Mouse (Mus musculus): ENCODE measurements at regions not wholly inside any gene's neighbourhood (a gene's known extent, or its start where the extent isn't known, plus 50 kb on each side); places are given as distances from the start of the nearest gene placed in this dataset.

DNA sequence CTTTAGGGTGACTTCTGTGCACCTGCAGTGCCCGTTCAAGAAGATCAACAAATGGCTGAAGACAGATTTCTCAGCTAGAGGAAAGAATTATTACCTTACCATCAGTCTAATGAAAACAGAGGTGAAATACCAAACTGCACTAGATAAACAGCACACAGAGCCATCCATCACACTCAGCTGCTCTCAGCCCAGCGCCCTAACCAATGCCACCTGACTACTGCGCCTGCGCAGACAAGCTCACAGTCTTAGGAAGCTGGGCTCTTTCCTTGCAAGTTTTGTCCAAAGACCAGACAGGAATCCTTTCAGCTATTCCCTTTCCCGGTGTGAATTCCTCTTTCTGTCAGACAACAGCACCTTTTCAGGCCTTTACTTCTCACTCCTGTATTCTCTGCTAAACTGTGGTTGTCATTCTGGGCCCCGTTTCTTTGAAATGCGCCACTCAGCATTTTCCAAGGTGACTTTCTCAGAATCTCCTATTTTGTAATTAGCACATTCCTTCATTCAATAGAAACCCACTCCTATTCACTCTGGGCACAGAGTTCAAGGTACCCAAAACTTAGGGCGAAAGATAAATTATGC, 292.8 kb downstream of the Mtx2 start:
- H3K27ac ChIP-seq (ENCODE audit: insufficient read depth, low read depth, low read length), result no peak overlapping the region
- H3K36me3 ChIP-seq (ENCODE audit: control insufficient read depth, insufficient read depth, low read length), result no peaks in the 10 kb centered on the region
- no peaks in the 10 kb centered on the region for H3K4me1 ChIP-seq (ENCODE audit: control insufficient read depth, insufficient read depth, insufficient read length, low read length)
- H3K4me3 ChIP-seq (ENCODE audit: low read depth, low read length), result no peak overlapping the region
- no peaks in the 10 kb centered on the region for H3K27me3 ChIP-seq (ENCODE audit: control insufficient read depth, insufficient read depth, low read length)
- no peak for TF ChIP-seq POLR2A (IDR thresholded peaks at IDR 0.05; ENCODE audit: low read depth, low read length)
- WGBS, result 62% methylated on average over 8 of the region's 8 CpGs

DNA sequence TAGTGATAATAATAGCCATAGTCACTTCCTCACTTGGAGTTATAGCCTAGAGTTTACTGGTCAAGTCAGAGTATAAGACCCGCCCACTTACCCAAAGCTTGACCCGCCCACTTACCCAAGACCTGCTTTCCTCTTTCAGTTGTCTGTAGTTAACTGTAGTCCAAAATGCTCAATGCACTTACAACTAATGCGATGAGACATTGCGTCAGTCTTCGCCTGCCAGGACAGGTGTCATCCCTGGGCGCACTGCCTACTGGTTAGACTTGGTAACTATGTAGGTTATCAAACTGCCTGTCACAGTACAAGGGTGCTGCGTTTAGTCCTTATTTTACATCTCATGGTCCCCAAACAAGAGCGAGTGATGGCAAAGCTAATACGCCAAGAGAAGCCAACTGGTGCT, 294.0 kb downstream of the Mtx2 start:
- Histone ChIP-seq H3K4me3 (ENCODE audit: low read depth, low read length) (no peak overlapping the region), H3K27ac (ENCODE audit: insufficient read depth, low read depth, low read length) (no peak overlapping the region), H3K27me3 (ENCODE audit: control insufficient read depth, insufficient read depth, low read length) (no peaks in the 10 kb centered on the region), H3K4me1 (ENCODE audit: control insufficient read depth, insufficient read depth, insufficient read length, low read length) (no peaks in the 10 kb centered on the region), H3K36me3 (ENCODE audit: control insufficient read depth, insufficient read depth, low read length) (no peaks in the 10 kb centered on the region)
- TF ChIP-seq CTCF (IDR thresholded peaks at IDR 0.05; ENCODE audit: extremely low read depth, insufficient read length, insufficient replicate concordance, low read depth, low read length), result no peak
- no peak for TF ChIP-seq POLR2A (IDR thresholded peaks at IDR 0.05; ENCODE audit: low read depth, low read length)
- 90% methylated on average over 9 of the region's 9 CpGs for WGBS

DNA sequence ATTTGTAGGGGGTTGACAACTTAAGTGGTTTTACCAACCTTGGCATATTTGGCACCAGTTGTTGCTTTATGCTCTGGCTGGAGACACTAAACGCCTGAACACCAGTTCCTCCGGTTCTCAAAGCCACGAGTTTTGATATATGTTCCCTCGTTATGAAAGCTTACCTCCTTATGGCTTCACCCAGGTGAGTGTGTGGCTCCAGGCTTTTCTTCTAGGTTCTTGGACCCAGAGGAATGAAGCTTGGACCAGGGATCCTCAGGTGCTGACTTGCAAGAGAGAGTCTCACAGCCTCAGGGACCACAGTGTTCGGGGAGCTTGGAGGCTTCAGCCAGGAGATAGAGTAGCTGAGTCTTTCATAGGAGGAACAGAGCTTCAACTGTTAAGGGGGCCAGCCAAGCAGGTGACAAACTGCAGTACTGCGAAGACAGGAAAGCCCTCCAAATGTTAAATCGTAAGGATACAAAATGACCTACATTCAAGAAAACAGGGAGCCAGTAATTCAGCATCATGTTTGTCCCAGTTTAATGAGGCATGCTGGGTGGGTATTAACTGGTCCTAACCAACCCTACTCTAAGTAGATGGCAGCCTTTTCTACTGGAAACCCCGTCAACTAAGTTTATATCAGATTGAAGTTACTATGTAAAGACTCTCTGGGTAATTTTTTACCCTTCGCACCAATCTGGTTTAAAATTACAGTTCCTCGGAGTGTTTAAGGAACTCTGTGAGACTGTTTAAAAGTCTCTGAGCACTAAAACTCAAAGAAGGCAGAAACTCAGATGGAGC, 307.9 kb downstream of the Mtx2 start:
- Histone ChIP-seq H3K4me1 (ENCODE audit: control insufficient read depth, insufficient read depth, insufficient read length, low read length) (peaks cover 3% of the 10 kb centered on the region; the same call in 1 of the 2 replicates), H3K36me3 (ENCODE audit: control insufficient read depth, insufficient read depth, low read length) (no peaks in the 10 kb centered on the region), H3K4me3 (ENCODE audit: low read depth, low read length) (no peak overlapping the region), H3K27me3 (ENCODE audit: control insufficient read depth, insufficient read depth, low read length) (peaks cover 17% of the 10 kb centered on the region), H3K27ac (ENCODE audit: insufficient read depth, low read depth, low read length) (no peak overlapping the region)
- WGBS, result 82% methylated on average over 10 of the region's 10 CpGs
- TF ChIP-seq CTCF (IDR thresholded peaks at IDR 0.05; ENCODE audit: extremely low read depth, insufficient read length, insufficient replicate concordance, low read depth, low read length) (no peak), POLR2A (IDR thresholded peaks at IDR 0.05; ENCODE audit: low read depth, low read length) (no peak)

DNA sequence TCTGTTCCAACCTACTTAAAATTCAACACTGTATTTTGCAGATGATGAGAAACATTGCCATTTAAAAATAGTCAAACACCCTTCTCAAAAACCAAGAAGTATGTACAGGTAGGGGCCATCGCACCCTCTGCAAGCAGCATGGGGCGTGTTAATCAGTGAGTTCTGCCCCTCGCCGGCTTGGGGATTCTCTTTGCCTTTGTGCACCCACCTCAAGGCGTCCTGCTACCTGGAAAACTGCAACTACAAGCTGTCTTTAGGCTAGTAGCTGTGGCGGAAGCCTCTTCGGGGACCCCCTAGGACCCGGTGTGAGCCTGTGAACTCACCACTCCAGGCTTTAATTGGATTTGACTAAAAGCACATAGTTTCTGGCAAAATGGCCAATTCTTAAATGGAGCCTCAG, 311.0 kb downstream of the Mtx2 start:
- peaks cover 22% of the 10 kb centered on the region for H3K27me3 ChIP-seq (ENCODE audit: control insufficient read depth, insufficient read depth, low read length)
- H3K4me3 ChIP-seq (ENCODE audit: low read depth, low read length), result no peak overlapping the region
- peaks cover 3% of the 10 kb centered on the region; the same call in 1 of the 2 replicates for H3K4me1 ChIP-seq (ENCODE audit: control insufficient read depth, insufficient read depth, insufficient read length, low read length)
- no peaks in the 10 kb centered on the region for H3K36me3 ChIP-seq (ENCODE audit: control insufficient read depth, insufficient read depth, low read length)
- H3K27ac ChIP-seq (ENCODE audit: insufficient read depth, low read depth, low read length), result no peak overlapping the region
- WGBS, result 32% methylated on average over 8 of the region's 8 CpGs
- TF ChIP-seq CTCF (IDR thresholded peaks at IDR 0.05; ENCODE audit: extremely low read depth, insufficient read length, insufficient replicate concordance, low read depth, low read length), result no peak
- no peak for TF ChIP-seq POLR2A (IDR thresholded peaks at IDR 0.05; ENCODE audit: low read depth, low read length)

DNA sequence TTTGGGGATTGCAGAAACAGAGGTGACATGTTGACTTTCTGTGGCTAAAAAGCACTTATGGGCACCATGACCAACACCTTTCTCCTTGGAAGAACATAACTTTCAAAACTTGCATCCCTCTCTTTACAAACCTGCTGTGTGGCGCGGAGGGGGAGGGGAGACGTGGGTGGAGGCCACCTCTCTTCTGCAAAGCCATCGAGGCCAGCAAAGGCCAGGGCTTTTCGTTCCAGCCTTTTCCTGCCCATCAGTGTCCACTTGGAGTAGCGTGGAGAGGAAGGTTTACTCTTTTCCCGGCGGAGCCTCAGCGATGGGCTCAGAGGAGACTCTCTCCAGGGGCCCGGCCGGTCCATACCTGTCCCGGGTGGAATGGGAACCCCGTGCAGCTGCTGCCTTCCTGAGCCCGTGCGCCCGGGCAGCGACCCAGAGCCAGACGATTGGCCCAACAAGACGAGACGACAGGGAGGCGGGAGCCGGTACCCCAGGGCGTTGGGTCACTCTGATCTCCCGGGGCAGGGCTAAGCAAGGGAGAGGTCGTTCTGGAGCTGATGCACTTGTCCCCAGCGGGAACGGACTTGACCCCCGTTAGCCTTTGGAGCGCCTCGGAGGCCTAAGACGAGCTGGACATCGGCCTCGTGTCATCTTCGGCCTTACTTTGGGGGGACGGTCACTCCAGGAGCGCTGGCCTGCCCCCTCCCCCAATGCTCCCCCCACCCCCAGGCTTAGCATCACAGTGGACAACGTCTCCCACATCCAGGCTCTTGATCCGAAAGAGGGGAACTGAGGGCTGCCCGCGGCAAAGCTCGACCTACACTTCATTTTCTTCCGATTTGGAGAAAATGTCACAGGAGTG, 311.8 kb downstream of the Mtx2 start:
- H3K27me3 ChIP-seq (ENCODE audit: control insufficient read depth, insufficient read depth, low read length), result peaks cover 22% of the 10 kb centered on the region
- H3K4me1 ChIP-seq (ENCODE audit: control insufficient read depth, insufficient read depth, insufficient read length, low read length), result peaks cover 3% of the 10 kb centered on the region; the same call in 1 of the 2 replicates
- H3K4me3 ChIP-seq (ENCODE audit: low read depth, low read length), result peak overlapping the region; percentile 33
- H3K27ac ChIP-seq (ENCODE audit: insufficient read depth, low read depth, low read length), result no peak overlapping the region
- TF ChIP-seq CTCF (IDR thresholded peaks at IDR 0.05; ENCODE audit: extremely low read depth, insufficient read length, insufficient replicate concordance, low read depth, low read length), result no peak
- 3% methylated on average over 42 of the region's 42 CpGs for WGBS
- no peaks in the 10 kb centered on the region for H3K36me3 ChIP-seq (ENCODE audit: control insufficient read depth, insufficient read depth, low read length)

DNA sequence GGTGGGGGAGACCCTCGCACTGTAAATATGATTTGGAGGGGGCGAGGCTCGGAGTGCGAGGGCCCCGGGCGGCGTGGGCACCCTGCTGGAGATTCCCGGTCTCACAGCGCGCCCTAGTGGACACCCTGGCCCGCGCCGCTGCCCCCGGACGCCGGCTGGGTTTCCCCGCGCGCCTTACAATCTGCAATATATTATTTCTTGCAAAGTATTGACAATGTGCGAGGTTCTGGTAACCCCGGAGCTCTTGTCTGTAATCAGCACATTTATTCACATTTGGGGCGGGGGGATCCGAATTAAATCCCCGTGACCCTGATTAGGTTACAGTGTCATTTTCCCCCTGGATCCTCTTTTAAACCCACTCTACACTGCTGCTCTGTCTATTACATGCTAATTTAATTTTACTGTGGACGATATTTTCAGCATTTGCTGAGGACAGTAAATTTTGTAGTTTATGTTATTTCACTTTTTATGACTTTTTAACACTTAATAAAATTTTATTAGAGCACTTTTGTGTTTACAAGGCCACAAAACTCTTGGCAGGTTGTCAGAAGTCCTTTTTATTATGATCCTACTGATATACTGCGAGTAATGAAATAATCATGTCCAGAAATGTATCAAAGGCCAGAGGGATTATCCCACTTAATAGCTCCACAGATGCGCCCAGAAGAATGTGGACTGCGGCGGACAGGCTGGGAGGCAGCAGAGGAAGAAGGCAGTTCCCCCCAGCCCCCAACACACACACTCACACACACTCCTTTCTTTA, 312.6 kb downstream of the Mtx2 start:
- peaks cover 22% of the 10 kb centered on the region for H3K27me3 ChIP-seq (ENCODE audit: control insufficient read depth, insufficient read depth, low read length)
- 5% methylated on average over 29 of the region's 29 CpGs for WGBS
- peak overlapping the region; percentile 33 for H3K4me3 ChIP-seq (ENCODE audit: low read depth, low read length)
- H3K4me1 ChIP-seq (ENCODE audit: control insufficient read depth, insufficient read depth, insufficient read length, low read length), result peaks cover 3% of the 10 kb centered on the region; the same call in 1 of the 2 replicates
- no peaks in the 10 kb centered on the region for H3K36me3 ChIP-seq (ENCODE audit: control insufficient read depth, insufficient read depth, low read length)
- TF ChIP-seq POLR2A (IDR thresholded peaks at IDR 0.05; ENCODE audit: low read depth, low read length), result no peak
- peak; percentile 48; the same call in 1 of the 2 replicates for TF ChIP-seq CTCF (IDR thresholded peaks at IDR 0.05; ENCODE audit: extremely low read depth, insufficient read length, insufficient replicate concordance, low read depth, low read length)
- H3K27ac ChIP-seq (ENCODE audit: insufficient read depth, low read depth, low read length), result no peak overlapping the region

Data from small intestine, adult 2 months (tissue).